Mouse (Mus musculus): Measurements from ENCODE around the gene Gh.

DNA sequence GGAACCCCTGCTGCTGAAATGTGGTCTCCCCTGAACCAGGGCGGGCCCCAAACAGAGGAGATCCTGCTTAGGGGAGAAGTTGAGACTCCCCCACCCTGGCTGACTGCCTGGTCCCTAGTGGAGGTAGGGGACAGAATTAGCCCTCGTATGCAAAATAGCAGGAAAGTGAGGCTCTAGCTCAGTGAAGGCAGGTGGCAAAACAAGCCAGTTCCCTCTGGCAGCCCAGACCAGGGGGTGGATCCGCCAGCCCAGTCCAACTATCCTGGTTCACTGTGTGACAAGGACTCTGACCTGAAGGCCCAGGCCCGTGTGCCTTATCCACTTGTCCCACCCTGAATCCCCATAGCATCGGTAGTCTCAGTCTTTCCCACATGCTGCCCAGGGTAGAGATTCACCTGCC is 8.5 kb upstream of the Gh start:
- TF ChIP-seq GATA1 (IDR thresholded peaks at IDR 0.05; ENCODE audit: borderline replicate concordance, low read length) (no peak), CTCF (IDR thresholded peaks at IDR 0.05; ENCODE audit: low read depth, low read length) (no peak), GATA2 (IDR thresholded peaks at IDR 0.05; ENCODE audit: borderline replicate concordance, low read depth, low read length) (no peak), TAL1 (conservative IDR thresholded peaks at IDR 0.05; ENCODE audit: low read depth, low read length) (no peak)
